Mouse (Mus musculus): ENCODE data around the gene Pkig.
"Not testable (repeated sequence)": the region's sequence is repeated elsewhere in the genome, so short reads cannot be mapped to it uniquely, and the experiment has no call there.

The Pkig gene

DNA sequence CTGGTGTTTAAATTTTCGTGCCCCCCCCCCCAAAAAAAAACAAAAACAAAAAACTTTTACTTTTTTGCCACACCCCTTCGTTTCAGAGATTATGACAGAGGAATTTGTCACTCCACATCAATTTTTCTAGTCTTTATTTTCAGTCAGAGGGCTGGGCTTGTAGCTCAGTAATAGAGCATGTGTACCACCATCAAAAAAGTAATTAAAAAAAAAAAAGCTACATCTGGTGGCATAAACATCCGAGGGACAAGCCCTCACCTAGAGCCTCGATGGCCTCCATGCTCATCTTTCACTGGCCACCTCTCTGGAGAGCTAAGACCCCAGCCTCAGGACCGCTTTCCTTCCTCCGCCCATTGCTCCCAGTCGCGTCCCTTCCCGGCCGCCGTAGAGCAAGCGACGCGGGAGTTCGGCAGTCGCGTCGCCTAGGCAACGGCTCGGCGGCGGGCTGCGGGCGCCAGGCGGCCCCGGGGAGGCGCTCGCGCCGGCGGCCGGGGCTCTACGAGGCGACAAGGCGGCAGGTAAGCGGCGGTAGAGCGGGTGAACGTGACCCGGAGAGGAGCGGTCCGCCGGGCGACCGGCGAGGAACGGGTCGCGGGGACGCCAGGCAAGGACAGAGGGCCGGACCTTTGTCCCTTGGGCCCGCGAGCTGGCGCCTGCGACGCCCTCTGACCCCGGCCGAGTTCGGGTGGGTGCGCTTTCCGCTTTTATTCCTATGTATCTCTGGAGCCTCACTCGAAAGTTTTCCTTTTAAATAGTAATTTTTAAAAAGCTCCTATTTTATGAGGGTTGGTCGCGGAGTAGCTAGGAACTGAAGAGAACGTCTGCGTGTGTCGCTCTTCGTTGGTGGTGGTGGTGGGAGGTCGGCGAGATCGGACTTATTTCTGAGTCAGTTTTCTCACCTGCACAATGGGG, at the start of gene Pkig:
Gene Pkig, plus strand, starts transcription at position 412 of the 912 bp plus-strand sequence.
- peak; percentile 87 to 95 for DNase-seq

DNA sequence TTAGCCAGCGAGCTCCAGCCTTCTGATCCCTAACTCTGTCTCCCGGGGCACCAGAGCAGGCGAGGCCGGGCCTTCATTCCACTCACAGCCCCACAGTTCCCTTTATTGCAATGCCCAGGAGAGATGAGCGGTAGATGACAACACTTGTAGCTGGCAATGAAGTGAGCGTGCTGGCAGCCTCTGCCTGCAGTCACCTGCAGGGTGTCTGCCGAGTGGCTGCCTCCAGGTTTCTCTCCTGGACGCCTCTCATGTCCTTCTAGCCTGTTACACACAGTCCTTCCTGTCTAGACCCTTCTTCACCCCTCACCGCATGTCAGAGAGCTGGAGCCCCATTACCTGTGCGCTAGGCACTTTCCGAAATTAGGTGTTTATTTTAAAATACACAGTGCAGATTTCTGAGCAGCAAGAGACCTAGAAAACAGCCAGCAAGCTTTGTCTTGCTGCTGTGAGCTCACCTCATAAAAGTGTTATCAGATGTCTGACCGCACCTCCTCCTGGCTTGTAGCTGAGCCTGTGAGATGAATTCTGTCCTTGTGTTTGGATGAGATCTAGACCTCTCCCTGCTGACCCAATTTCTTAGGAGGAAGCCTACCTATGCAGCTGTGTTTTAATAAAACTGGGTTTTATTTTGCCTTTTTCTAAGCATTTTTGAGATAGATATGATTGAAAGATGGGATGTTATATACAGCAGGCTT, 48.8 kb upstream of the Pkig start:
- DNase-seq = peak; percentile 52 to 55

DNA sequence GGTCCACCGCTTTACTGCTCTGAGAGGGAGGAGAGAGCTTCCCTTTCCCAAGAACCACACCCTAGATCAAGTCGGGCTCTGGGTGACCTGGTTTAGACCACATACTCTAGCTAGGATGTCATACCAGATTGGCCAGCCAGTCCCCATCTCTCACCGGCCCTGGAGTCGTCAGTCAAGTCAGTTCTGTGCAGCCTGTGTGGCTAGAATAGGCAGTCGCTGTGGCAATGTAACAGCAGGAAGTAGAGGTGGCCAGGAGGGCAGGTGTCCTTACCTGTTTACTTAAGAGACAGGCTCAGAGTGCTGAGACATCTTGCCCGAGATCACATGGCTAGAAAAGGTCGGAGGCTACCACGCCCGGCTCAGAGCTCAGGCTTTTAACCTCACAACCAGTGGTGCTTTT, 47.0 kb upstream of the Pkig start:
- no peak for DNase-seq

DNA sequence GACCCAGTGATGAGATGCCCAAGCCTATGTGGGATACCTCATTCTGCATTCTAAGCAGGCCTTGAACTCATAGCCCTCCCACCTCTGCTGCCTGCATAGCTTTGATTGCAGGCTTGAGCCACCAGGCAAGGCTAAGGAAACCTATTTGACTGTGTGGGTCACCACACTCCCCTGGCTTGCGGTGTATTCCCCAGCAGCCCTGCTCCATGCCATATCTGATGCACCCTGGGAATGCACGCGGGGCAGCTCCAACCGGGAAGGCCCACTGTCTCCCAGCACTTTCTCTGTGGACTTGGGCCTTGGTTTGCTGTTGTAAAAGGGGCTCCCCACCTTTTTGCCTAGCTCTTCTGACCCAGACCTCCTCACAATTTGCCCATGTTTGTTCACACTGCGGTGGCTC, 45.0 kb upstream of the Pkig start:
- no peak for DNase-seq

DNA sequence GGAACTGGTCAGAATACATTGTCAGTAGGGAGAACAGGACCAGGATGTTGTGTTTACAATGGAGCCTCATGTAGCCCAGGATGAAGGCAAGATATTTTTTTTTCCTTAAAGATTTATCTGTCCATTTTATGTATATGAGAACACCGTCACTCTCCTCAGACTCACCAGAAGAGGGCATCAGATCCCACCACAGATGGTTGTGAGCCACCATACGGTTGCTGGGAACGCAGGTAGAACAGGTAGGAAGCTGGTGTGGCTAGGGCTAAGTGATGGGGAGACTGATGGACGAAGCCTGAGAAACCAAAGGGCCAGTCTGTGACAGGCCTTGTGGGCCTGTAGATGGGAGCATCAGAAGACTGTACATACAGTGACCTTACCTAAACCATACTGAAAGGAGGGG, 44.2 kb upstream of the Pkig start:
- no peak for DNase-seq

DNA sequence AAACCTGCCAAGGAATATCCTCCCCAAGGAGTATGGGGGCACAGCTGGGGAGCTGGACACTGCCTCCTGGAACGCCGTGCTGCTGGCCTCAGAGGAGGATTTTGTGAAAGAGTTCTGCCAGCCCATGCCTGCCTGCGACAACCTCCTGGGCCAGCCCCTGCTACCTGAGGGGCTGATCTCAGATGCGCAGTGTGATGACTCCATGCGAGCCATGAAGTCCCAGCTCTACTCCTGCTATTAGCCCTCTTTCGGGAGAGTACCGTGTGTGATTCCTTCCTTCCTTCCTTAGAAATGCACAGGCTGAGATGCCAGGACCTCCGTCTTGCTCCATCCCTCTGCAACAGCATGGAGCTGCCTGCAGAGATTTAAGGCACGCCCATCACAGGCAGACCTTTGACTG, 42.8 kb upstream of the Pkig start:
- no peak for DNase-seq

DNA sequence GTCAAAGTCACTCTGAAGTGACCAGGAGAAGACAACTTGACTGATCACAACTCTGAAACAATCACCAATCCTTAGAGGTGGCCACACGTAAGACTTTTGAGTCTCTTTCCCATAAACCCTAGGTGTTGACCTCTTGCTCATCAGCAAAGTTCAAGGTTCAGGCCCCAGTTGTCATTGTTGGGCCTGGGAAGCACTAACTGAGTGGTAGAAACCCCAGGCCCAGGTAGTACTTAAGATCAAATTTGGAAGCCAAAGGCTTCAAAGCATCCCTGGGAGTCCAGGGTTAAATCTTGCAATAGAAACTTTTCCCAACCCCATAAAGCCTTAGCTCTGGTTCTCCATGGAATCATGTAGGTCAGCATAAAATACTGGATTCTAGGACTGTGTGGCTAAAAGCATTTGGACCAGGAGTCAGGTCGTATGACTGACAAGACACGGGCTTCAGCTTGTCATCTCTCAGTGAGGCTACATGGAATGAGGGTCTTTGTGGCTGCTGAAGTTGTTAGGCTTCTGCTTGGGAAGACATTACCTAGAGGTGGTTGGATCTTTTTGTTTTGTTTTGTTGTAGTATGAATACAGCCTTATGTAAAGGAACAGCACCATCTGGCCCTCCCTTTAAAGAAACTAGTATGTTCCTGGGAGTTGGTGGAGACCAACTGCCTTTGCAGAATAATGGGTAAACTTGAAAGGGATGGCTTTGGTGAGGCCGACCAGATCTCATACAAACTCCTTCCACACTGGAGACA, 42.1 kb upstream of the Pkig start:
- DNase-seq = no peak

DNA sequence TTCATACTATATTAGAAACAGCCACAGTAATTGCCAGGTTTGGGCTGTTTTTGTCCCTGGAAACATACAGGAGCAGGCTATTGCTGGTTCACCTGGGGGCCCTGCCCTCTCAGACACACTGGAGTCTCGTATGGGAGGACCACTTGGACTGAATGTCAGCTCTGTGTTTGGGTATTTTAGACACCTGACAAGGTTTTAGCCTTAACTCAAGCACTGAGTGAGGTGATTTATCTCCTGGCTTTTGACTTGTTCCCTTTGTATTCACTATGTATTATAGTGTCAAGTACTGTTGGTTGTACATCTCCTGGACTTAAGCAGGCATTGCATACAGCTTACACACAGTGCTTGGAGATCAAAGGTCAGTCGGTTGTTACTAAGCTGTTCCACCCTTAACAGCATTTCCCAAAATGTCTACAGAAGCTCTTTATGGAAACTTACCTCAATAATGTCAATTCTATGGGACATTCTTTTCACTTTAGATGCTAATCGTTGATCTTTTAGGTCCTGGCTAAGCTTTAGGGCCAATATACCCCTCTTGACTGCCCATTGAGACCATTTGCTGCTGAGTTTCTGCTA, 41.4 kb upstream of the Pkig start:
- no peak for DNase-seq

DNA sequence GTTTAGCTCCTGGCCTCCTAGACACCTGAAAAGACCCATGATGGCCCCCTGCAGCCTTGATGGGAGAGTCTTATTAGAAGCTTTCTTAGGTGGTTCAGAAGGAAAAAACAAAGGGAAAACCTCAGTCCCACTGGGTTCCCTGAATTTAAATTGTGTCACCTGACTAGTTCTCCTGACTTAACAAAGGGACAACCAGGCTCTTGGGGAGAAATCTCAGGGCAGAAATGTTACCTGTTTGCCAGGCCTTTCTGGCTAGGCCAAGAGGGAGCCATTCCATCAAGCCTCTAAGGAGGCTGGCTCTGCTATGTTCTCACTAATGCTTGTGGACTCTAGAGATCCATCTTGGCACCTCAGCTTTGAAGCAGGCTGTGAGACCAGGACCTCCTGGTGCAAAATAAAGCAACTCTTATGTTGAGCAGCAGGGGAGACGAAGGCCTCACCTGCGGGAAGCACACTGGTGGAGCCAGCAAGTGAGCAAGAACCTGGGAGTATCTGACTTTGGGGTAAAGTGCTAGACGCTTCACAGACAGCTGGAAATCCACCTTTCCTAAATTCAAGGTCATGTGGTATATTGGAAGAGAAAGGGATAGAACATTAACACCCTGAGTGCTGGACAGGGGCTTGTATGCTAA, 40.8 kb upstream of the Pkig start:
- DNase-seq = no peak

DNA sequence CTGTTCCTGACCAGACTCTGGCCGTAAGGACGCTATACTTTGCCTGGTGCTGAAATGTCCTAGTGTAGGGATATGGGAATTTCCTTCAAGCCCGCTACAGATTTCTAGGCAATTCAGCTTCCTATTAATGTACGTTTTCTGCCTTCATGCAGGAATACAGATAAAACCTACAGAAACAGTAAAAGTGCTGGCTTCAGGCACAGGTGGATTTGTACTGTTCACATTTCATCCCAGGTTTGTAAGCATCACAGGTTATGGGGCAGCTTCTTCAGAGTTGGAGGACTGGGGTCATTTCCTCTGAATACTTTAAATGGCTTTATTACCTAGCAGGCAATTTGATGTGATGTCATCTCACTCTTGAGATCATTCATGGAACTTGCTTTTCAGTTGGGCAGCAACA, 40.3 kb upstream of the Pkig start:
- DNase-seq = no peak

DNA sequence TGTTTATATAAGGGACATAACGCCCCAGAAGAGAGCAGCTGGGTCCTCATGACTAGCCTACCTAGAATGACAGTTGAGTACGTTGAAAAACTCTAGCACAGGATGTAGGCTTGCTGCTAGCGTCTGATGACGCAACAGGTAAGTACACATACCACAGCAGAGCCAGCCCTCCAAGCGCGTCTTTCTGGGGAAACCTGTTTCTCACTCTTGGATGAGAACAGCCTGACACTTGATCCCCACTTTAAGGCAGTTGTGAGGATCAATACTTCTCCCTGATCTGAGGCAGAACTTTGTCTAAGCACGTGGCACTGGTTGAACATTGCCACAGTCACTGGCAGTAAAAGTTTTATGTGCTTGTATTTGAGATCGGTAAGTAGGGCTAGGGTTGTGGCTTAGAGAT, 37.7 kb upstream of the Pkig start:
- DNase-seq = no peak

DNA sequence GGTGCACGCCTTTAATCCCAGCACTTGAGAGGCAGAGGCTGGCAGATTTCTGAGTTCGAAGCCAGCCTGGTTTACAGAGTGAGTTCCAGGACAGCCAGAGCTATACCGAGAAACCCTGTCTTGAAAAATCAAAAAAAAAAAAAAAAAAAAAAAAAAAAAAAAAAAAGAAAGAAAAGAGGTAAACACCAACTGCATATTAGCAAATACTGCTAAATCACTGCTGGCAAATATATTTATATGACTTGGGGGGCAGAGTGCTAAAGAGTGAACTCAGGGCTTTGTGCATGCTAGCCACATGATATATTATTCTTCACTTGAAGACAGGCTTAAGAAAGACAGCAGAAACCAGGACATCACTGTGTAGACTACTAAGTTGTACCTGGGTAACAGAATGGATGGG, 36.8 kb upstream of the Pkig start:
- not testable (repeated sequence) for DNase-seq

DNA sequence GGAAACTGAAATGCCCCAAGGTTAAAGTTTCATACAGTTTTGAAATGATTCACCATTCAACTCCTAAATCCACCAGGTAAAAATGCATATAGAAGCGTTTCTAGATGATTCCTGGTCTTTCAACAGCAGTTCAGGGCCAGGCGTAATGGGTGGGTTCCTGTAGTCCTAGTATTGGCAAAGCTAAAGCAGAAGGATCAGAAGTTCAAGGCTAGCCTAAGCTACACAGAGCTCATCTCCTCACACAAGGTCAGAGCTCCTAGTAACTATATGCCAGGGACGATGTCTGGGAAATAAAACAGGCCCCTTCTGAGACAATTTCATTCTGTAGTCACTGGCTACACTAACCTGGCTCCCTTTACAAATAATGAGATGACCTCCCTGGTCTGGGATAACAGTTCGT, 27.0 kb upstream of the Pkig start:
- DNase-seq = no peak

DNA sequence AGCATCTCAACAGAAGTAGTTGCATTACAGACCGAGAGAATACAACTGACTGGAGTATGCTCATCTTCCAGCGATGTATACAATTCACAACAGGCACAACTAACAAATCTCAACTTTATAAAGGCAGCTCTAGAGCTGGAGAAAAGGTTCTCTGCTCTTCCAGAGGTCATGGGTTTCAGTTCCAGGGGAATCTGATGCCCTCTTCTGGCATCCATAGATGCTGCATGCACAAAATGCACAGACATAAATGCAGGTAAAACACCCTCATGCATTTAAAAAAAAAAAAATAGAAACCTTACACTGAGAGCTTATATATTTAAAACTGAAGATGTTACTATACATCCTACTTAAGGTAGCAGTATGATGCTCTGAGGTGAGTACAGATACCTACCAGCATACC, 26.5 kb upstream of the Pkig start:
- DNase-seq = no peak

DNA sequence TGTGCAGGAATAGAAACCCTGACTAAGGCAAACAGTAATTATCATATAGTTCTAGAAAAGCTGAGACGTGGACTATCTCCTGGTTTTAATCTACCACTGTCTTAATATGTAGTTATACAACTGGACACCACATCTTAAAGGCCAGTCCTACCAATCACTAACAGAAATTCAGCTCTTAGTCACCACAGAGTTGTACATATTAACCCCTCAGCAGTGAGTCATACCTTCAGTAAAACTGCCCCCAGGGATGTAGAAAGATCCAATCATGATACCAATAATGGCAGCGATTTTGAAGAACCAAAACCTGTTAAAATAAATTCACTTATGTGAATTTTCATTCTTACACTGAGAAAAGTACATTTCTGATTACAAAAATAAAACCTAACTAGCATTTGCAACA, 24.0 kb upstream of the Pkig start:
- no peak for DNase-seq

DNA sequence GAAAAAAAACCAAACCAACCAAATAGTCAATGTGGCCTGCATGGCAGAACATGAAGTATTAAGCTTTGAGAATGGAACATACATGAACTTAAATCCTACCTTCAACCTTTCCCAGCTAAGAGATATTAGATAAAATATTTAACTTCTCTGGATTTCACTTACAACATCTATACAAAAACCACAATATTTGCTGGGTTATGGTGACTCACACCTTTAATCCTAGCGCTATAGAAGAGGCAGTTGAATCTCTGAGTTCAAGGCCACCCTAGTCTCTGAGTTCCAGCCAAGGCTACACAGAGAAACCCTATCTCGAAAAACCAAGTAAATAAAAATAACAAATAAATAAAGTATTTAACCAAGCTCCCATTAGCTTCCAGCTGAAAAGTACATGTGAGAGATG, 22.1 kb upstream of the Pkig start:
- no peak for DNase-seq

DNA sequence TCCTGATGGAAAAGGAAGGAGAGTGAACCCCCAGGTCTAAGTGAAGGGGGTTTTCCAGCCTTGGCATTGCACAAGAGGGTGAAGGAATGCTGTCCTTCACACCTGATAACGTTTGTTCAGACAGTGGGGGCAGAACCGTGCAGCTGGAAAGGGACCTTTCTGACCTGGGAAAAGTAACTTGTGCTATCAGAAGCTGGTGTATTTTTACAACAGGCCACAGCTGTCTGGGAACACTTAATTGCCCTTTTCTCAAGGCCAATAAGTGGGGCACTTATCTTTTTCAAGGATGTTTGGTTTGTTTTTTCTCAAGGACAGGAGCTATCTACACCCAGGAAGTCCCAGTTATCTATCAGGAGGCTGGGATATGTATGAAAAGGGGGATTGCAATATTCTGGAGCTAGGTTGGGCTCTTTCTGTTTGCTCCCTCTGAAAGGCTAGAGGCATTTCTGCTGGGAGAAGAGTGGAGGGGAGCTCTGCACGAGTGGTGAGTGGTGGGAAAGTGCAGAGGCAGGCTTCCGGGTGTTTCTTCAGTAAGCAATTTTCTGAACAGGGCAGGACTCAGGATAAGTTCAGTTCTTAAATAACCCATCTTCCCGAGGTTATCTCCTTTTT, 20.4 kb upstream of the Pkig start:
- no peak for DNase-seq

DNA sequence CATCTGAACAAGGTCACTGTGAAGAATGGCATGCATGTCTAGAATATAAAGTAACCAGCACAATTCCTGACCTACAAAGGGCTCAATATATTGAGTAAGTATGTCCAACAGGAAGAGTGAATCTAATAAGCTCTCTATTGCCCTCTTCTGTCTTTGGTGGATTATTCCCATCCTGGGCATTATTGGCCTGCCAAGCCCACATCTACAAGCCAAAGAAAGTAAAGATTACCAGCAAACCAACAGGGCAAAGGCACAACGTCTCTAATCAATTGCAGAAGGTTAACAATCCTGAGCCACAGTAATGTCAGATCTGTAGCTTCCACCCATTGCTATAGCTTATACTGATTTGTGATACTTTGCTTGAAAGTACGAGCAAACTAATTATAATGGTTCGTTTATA, 17.7 kb upstream of the Pkig start:
- DNase-seq = no peak

DNA sequence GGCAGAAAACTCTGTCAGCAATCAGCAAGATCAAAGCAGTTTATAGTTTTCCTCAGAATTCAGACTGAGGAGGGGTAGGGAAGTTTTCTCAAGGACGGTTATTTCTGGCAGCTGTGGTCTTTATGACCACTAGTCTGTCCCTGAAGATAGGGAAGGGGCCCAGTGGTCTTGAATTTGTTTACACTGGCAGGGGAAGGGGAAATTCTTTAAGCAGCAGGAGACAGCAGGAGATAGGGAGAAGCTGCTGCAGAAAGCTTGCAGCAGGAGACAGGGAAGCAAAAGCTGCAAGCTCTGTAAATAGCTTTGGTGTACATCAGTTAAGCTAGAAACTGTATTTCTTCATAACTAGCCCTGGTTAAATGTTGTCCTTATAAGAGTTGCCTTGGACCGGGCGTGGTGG, 16.5 kb upstream of the Pkig start:
- no peak for DNase-seq

DNA sequence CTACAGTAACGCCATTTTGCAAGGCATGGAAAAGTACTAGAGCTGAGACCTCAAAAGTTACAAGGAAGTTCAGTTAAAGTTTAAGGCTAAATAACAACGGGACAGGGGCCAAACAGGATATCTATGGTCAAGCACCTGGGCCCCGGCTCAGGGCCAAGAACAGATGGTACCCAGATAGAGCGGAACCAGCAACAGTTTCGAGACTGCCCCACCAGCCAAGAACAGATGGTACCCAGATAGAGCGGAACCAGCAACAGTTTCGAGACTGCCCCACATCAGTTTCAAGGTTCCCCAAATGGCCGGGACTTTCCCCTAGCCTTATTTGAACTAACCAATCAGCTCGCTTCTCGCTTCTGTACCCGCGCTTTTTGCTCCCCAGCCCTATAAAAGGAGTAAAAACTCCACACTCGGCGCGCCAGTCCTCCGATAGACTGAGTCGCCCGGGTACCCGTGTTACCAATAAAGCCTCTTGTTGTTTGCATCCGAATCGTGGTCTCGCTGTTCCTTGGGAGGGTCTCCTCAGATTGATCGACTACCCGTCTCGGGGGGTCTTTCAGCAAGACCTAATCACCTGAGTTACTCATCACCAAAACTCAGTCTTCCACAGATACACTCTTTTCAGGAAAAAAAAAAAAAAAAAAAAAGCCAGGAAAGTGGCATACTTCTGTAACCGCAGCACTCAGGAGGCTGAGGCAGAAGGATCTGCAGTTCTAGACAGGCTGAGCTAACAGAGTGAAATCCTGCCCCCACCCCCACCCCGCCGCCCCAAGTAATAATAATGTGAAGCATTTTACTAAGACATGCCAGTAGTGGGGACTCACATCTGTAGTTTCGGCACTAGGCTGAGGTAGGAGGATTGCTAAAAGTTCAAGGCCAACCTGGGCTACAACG, 15.3 kb upstream of the Pkig start:
- DNase-seq = peak; percentile 69

DNA sequence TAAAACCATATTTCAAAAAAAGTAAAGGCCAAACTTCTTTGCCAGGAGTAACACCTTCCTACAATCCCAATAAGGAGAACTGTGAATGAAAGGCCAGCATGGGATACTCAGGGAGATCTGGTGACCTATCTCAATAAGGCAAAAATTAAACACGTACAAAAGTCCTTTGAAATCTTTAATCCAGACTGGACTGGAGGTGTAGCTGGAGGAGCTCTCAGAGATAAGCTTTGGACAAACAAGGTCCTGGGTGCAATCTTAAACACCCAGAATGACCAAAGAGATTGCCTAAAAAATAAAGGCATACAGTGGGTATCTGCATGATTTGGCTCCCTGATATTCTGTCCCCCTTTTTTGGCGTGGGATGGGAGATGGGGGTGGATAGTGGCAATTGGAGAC, 14.6 kb upstream of the Pkig start:
- DNase-seq = no peak
